Mouse (Mus musculus) T-helper 17 cell (primary cell): ENCODE results near the gene Fam204a.

Source experiments
- in situ Hi-C, 2 experiments: fragments of 300-600 bp; cut with MboI, MseI; formaldehyde crosslinking; loops; 1 replicate in 1 of 2; 2 replicates in 1 of 2; pipeline ENCODE4 v1.15.1; 2025; ENCODE audit warnings: high pct_unique_total_duplicates in 2 of 2

Gene Fam204a

GRCm38 (mm10) chr19:60225899-60226844, at the start of gene Fam204a:
TSS of gene Fam204a (minus strand) at chr19:60226701.
- in situ Hi-C loops = no loop called here

- in situ Hi-C loops = no loop called here
These were observed 39.3 kb upstream of the Fam204a start for GRCm38 (mm10) chr19:60265789-60266188.

GRCm38 (mm10) chr19:60260689-60261088, 34.2 kb upstream of the Fam204a start:
- in situ Hi-C loops = no loop called here

- in situ Hi-C loops = no loop called here
These were observed 25.5 kb upstream of the Fam204a start for GRCm38 (mm10) chr19:60252021-60252420.

GRCm38 (mm10) chr19:60251197-60251596, 24.7 kb upstream of the Fam204a start:
- in situ Hi-C loops = no loop called here

- in situ Hi-C loops = no loop called here
These were observed 18.7 kb upstream of the Fam204a start for GRCm38 (mm10) chr19:60245250-60245649.

- in situ Hi-C loops = no loop called here
These were observed 16.1 kb upstream of the Fam204a start for GRCm38 (mm10) chr19:60242620-60243019.

GRCm38 (mm10) chr19:60241916-60242602, 15.6 kb upstream of the Fam204a start:
- in situ Hi-C loops = no loop called here

GRCm38 (mm10) chr19:60231542-60231941, 5.0 kb upstream of the Fam204a start:
- in situ Hi-C loops = no loop called here

GRCm38 (mm10) chr19:60226845-60227235, 339 bp upstream of the Fam204a start:
- in situ Hi-C loops = no loop called here

GRCm38 (mm10) chr19:60219395-60219794, 7.1 kb downstream of the Fam204a start:
- in situ Hi-C loops = no loop called here

- in situ Hi-C loops = no loop called here
These were observed 8.5 kb downstream of the Fam204a start for GRCm38 (mm10) chr19:60217985-60218384.

GRCm38 (mm10) chr19:60208173-60208572, 18.3 kb downstream of the Fam204a start:
- in situ Hi-C loops = no loop called here

- in situ Hi-C loops = no loop called here
These were observed 22.3 kb downstream of the Fam204a start for GRCm38 (mm10) chr19:60204176-60204575.

- in situ Hi-C loops = no loop called here
These were observed 26.2 kb downstream of the Fam204a start for GRCm38 (mm10) chr19:60200294-60200693.

GRCm38 (mm10) chr19:60199152-60199551, 27.3 kb downstream of the Fam204a start:
- in situ Hi-C loops = no loop called here

GRCm38 (mm10) chr19:60192790-60193189, 33.7 kb downstream of the Fam204a start:
- in situ Hi-C loops = no loop called here

GRCm38 (mm10) chr19:60189206-60189605, 37.3 kb downstream of the Fam204a start:
- in situ Hi-C loops = no loop called here

GRCm38 (mm10) chr19:60182901-60183300, 43.6 kb downstream of the Fam204a start:
- in situ Hi-C loops = no loop called here

GRCm38 (mm10) chr19:60182171-60182570, 44.3 kb downstream of the Fam204a start:
- in situ Hi-C loops = no loop called here

- in situ Hi-C loops = no loop called here
These were observed 47.5 kb downstream of the Fam204a start for GRCm38 (mm10) chr19:60178771-60179563.

GRCm38 (mm10) chr19:60165417-60165816, 61.1 kb downstream of the Fam204a start:
- in situ Hi-C loops = no loop called here
